In genomic region chr11:22661713-22662551, GRCm38 (mm10) we compare ENCODE assay signal across 11 mouse cellular contexts.
DNase-seq lines count a peak whose midpoint lies in the region; ATAC-seq and TF ChIP-seq lines count a peak whose summit lies in the region.
"Had no signal": no experiment of that assay in that cellular context is flagged by ENCODE, and none has a peak within 500 bp of the region (broad histone marks: within the 10 kb centered on the region; RNA-seq: fewer than 3 reads in every experiment).

No protein-coding gene starts in this region.

- H3K4me2 ChIP-seq in hindbrain, embryonic 16.5 days (ENCODE audit: low read length), result no peak overlapping the region

- H3K9ac ChIP-seq in hindbrain, embryonic 16.5 days (ENCODE audit: low read depth, low read length), result no peak overlapping the region

- peak overlapping the region; percentile 74 for H3K27ac ChIP-seq in layer of hippocampus, adult 2 months
- H3K27ac ChIP-seq in hindbrain, embryonic 16.5 days (ENCODE audit: low read depth, low read length), result no peak overlapping the region

- DNase-seq in layer of hippocampus, adult 2 months (ENCODE audit: low spot score in 2 of 2), result peak in 1 of 2 experiments; percentile 41
- DNase-seq in layer of hippocampus, postnatal 10 days (ENCODE audit: low spot score in 2 of 2), result no peak
- DNase-seq in Muller cell, postnatal 12 days (ENCODE audit: inconsistent ontology term), result peak; percentile 12
- DNase-seq in adrenal gland, postnatal 10 days, result peak; percentile 32
- no peak for DNase-seq in c-Kit-positive CD71-positive TER-119-positive erythroid progenitor cells, embryonic 14.5 days (ENCODE audit: low spot score)
- no peak for DNase-seq in frontal cortex, postnatal 36 days (ENCODE audit: low spot score in 2 of 2)
- DNase-seq: cerebellum, adult 11 months; heart, postnatal 4 days; thymus, adult 18-20 months had no signal

- peaks cover 5% of the 10 kb centered on the region for H3K4me1 ChIP-seq in hindbrain, embryonic 16.5 days (ENCODE audit: control insufficient read depth, insufficient read depth, low read depth, low read length)

- 45% methylated on average over 10 of the region's 12 CpGs for WGBS in hindbrain, embryonic 16.5 days

- no peaks in the 10 kb centered on the region for H3K36me3 ChIP-seq in hindbrain, embryonic 16.5 days (ENCODE audit: control insufficient read depth, insufficient read depth, low read length)

- H3K9me3 ChIP-seq in hindbrain, embryonic 16.5 days (ENCODE audit: control insufficient read depth, low read length), result no peaks in the 10 kb centered on the region
- H3K9me3 ChIP-seq: megakaryocyte, embryonic 14.5 days had no signal

- H3K4me3 ChIP-seq in layer of hippocampus, adult 2 months, result no peak overlapping the region
- no peak overlapping the region for H3K4me3 ChIP-seq in hindbrain, embryonic 16.5 days (ENCODE audit: low read length)
- H3K4me3 ChIP-seq: megakaryocyte, embryonic 14.5 days had no signal

- ATAC-seq in hindbrain, embryonic 16.5 days, result peak; percentile 74

- no peak for TF ChIP-seq CTCF in layer of hippocampus, adult 2 months (conservative IDR thresholded peaks at IDR 0.05)

- H3K27me3 ChIP-seq in hindbrain, embryonic 16.5 days (replicated peaks; ENCODE audit: control insufficient read depth, insufficient read depth, low read length), result no peaks in the 10 kb centered on the region
- H3K27me3 ChIP-seq: megakaryocyte, embryonic 14.5 days had no signal

Comparison
In these comparisons a context has a peak if more than half of its experiments do, and no peak if none do; other contexts are left out.
1. DNase-seq: peak in Muller cell, postnatal 12 days (single experiment) and adrenal gland, postnatal 10 days (single experiment); none in layer of hippocampus, postnatal 10 days (0 of 2), c-Kit-positive CD71-positive TER-119-positive erythroid progenitor cells, embryonic 14.5 days (single experiment) and frontal cortex, postnatal 36 days (0 of 2).